Mouse (Mus musculus): ENCODE measurements around the gene Hoxa5.

DNA sequence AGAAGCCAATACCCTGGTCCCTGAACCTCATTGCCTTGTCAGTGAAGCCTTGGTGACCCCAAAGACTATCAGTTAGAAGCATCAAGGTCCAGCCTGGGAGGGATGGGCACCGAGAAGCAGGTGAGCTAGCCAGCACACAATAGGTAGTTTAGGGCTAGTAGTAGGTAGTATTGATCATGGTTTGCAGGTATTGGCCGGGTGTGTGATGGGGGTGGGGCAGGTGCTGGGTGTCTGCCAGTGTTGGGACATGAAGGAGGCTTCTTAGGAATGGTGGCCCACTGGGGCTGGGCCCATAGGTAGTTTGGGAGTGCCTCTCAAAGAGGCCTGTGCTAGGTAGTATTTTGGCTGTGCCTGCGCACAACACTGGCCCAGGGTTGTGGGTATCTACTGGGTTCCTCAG, 10.7 kb upstream of the Hoxa5 start:
- TF ChIP-seq CTCF (IDR thresholded peaks at IDR 0.05) (no peak), EP300 (IDR thresholded peaks at IDR 0.05; ENCODE audit: insufficient read depth, low read depth, low read length) (no peak)
